Mouse (Mus musculus) heart, embryonic 14.5 days (tissue): ENCODE measurements around the gene Ksr2. TPM values are rescaled to one million over a fixed set of nuclear protein-coding genes. Genes with fewer than 3 reads are reported as not detected.
A peak's percentile ranks its signal among the peaks of the same experiment; 100 is the strongest.

ENCODE experiments used
- ATAC-seq: fragments of 200-750 bp; cut with Nextera tagmentation; 2 replicates; pipeline ENCODE4 v1.8.0; 2017; ENCODE audit warnings: low read depth, moderate TSS enrichment; ENCODE audit not compliant: insufficient number of reproducible peaks, insufficient read depth, low FRiP score
- H3K27ac ChIP-seq, 2 experiments: fragments of 200-500 bp in 1 of 2; fragments of 300-500 bp in 1 of 2; sonication (generic) in 1 of 2; replicated peaks in 1 of 2; 2 replicates each; pipeline ENCODE4 v1.5.1; 2012 to 2014; ENCODE audit warnings: low read depth in 2 of 2, low read length in 2 of 2, control low read depth in 1 of 2, mild to moderate bottlenecking in 1 of 2, mixed read lengths in 1 of 2; ENCODE audit not compliant: control insufficient read depth in 1 of 2, insufficient read depth in 1 of 2
- H3K27me3 ChIP-seq: fragments of 300-500 bp; sonication (generic); 2 replicates; pipeline ENCODE4 v1.6.1; 2014; ENCODE audit warnings: mild to moderate bottlenecking, low read length, control low read depth; ENCODE audit not compliant: control insufficient read depth, insufficient read depth
- H3K36me3 ChIP-seq: fragments of 300-500 bp; sonication (generic); 2 replicates; pipeline ENCODE4 v1.6.1; 2014; ENCODE audit warnings: mild to moderate bottlenecking, control low read depth, low read length, mixed read lengths; ENCODE audit not compliant: control insufficient read depth, insufficient read depth
- H3K4me1 ChIP-seq, 2 experiments: fragments of 200-500 bp in 1 of 2; fragments of 300-500 bp in 1 of 2; sonication (generic) in 1 of 2; 2 replicates each; pipeline ENCODE4 v1.6.1; 2012 to 2014; ENCODE audit warnings: low read length in 2 of 2, control low read depth in 1 of 2, mixed read lengths in 1 of 2; ENCODE audit not compliant: control insufficient read depth in 2 of 2, insufficient read depth in 2 of 2
- H3K4me2 ChIP-seq: fragments of 300-500 bp; sonication (generic); 2 replicates; pipeline ENCODE4 v1.6.1; 2014; ENCODE audit warnings: mild to moderate bottlenecking, low read length
- H3K4me3 ChIP-seq, 2 experiments: fragments of 200-500 bp in 1 of 2; fragments of 300-500 bp in 1 of 2; sonication (generic) in 1 of 2; 2 replicates each; pipeline ENCODE4 v1.5.1; 2012 to 2014; ENCODE audit warnings: low read length in 2 of 2, mild to moderate bottlenecking in 2 of 2, control low read depth in 1 of 2, low read depth in 1 of 2, moderate library complexity in 1 of 2; ENCODE audit not compliant: control insufficient read depth in 1 of 2, insufficient read depth in 1 of 2
- H3K9ac ChIP-seq: fragments of 300-500 bp; sonication (generic); 2 replicates; pipeline ENCODE4 v1.6.1; 2014; ENCODE audit warnings: mild to moderate bottlenecking, low read length
- H3K9me3 ChIP-seq: fragments of 300-500 bp; sonication (generic); 2 replicates; pipeline ENCODE4 v1.6.1; 2016; ENCODE audit warnings: low read length, control low read depth; ENCODE audit not compliant: control insufficient read depth
- WGBS: fragments of 180-500 bp; shearing (Covaris S2); extraction: QIAGEN DNeasy Blood & Tissue Kit; methylation state at CpG from one replicate; pipeline ENCODE4 v1.1.7; 2014; 5-methylcytosine and 5-hydroxymethylcytosine counted together
- polyA plus RNA-seq: library from polyadenylated mRNA; unstranded; fragments of >200 nt; fragmentation: Nextera tagmentation; extraction: Ambion mirVana; gene quantifications from 2 replicates; pipeline ENCODE4 v1.2.1, GENCODE M21; 2014

Ksr2 gene
- polyA plus RNA-seq, 1 experiment from 2014 or later, result 0.12 TPM

DNA sequence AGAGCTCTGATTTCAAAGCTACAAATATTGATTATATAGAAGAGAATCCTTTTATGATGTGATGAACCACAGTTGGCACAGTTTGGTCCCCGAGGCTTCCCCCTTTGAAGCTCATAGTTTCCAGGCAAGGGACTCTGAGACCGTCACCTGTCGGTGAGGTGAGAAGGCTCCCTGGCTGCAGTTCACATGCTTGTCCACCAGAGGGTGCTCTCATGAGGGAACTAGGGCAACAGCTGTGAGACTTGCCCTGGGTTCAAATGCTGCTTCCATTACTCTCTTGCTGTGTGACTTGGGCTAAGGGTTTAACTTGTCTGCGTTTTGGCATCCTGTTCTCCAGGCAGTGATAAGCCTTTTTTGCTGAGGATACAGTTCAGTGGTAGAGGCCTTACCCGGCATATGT, 88.8 kb downstream of the Ksr2 start:
- no peak overlapping the region for H3K4me2 ChIP-seq
- no peaks in the 10 kb centered on the region for H3K4me1 ChIP-seq
- H3K36me3 ChIP-seq, result no peaks in the 10 kb centered on the region
- H3K9me3 ChIP-seq, result no peaks in the 10 kb centered on the region
- H3K27me3 ChIP-seq, result no peaks in the 10 kb centered on the region
- no peak overlapping the region for H3K4me3 ChIP-seq
- H3K9ac ChIP-seq, result no peak overlapping the region
- no peak overlapping the region for H3K27ac ChIP-seq
- 74% methylated on average over 5 of the region's 5 CpGs for WGBS
- no peak for ATAC-seq

DNA sequence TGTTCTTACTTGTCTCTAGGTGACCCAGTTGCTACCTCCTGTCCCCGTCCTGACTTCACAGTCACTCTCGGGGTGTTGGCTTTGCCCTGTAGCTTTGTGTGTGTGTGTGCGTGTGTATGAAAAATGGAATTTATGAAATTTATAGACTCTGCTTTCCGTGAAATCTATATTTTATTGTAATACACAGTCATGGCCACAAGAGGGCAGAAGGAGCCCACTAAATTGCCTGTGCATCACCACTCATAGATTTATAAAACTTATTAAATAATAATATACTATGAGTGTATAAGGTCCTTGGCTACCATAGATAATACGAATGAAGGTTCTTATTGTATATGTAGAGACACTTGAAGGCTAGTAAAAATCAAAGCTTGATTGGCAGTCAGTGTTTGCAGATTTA, 90.6 kb downstream of the Ksr2 start:
- WGBS, result 77% methylated on average over 5 of the region's 5 CpGs
- Histone ChIP-seq H3K4me2 (no peak overlapping the region), H3K36me3 (no peaks in the 10 kb centered on the region), H3K27me3 (no peaks in the 10 kb centered on the region), H3K9ac (no peak overlapping the region), H3K4me3 (no peak overlapping the region), H3K4me1 (no peaks in the 10 kb centered on the region), H3K27ac (no peak overlapping the region), H3K9me3 (no peaks in the 10 kb centered on the region)
- ATAC-seq, result no peak

DNA sequence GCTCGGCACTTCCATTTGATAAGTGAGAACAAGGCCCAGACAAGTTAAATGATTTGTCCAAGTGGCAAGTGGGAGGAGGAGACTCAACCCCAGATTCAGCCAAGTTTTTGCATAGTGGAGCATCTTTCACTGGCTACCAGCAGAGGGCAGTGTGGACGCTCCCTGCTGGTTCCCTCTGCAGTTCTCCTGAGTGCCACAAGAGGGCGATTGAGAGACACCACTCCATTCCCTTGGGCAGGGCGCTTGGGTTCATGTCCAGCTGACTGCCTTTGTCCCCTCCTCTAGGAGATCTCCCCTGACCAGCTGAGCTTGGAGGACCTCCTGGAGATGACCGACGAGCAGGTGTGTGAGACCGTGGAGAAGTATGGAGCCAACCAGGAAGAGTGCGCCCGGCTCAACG, 91.4 kb downstream of the Ksr2 start:
- Histone ChIP-seq H3K27me3 (no peaks in the 10 kb centered on the region), H3K9ac (no peak overlapping the region), H3K9me3 (no peaks in the 10 kb centered on the region), H3K36me3 (no peaks in the 10 kb centered on the region), H3K4me2 (no peak overlapping the region), H3K27ac (no peak overlapping the region), H3K4me1 (no peaks in the 10 kb centered on the region), H3K4me3 (no peak overlapping the region)
- ATAC-seq, result no peak
- 66% methylated on average over 10 of the region's 10 CpGs for WGBS

DNA sequence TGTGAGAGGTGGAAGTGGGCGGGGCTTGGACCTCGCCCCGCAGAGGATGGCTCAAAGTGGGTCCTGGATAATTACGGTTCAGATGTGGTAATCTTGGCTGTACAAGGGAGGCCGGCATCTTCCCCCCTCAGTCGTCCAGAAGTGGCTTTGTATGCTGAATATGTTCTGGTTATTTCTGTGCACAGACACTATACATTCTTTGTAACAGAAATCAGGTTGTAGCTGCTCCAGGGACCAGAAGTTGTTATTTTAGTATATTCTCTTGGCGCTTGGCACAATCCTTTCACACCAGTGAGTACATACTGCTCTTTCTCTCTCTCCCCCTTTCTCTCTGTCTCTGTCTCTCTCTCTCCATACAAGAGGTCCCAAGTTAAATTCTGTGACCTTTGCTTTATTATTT, 92.0 kb downstream of the Ksr2 start:
- Histone ChIP-seq H3K4me2 (no peak overlapping the region), H3K4me1 (no peaks in the 10 kb centered on the region; a peak in 1 of 4 replicates), H3K9me3 (no peaks in the 10 kb centered on the region), H3K9ac (no peak overlapping the region), H3K36me3 (no peaks in the 10 kb centered on the region), H3K27me3 (no peaks in the 10 kb centered on the region), H3K4me3 (no peak overlapping the region), H3K27ac (no peak overlapping the region)
- no peak for ATAC-seq
- WGBS, result 71% methylated on average over 7 of the region's 7 CpGs

DNA sequence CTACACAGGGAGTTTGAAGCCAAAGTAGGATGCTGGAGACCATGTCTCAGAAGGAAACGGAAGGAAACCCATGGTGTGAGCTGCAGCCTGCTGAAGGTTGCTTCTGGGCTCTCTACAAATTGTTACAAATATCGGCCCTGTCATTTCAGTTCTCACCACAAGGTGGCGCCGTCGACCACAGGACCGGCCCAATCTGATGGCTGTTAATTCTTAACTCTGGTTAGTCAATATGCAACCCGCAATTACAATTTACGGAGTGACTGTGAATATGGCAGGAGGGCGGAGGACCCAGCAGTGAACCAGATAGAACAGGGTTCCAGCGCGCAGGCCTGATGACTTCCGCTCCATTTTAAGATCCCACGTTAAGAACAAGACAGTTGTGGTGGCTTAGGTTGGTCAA, 92.6 kb downstream of the Ksr2 start:
- H3K4me1 ChIP-seq, result no peaks in the 10 kb centered on the region; a peak in 1 of 4 replicates
- no peak overlapping the region for H3K4me3 ChIP-seq
- no peak overlapping the region for H3K27ac ChIP-seq
- H3K27me3 ChIP-seq, result no peaks in the 10 kb centered on the region
- H3K9me3 ChIP-seq, result no peaks in the 10 kb centered on the region
- no peak overlapping the region for H3K9ac ChIP-seq
- ATAC-seq, result no peak
- WGBS, result 33% methylated on average over 13 of the region's 13 CpGs
- H3K36me3 ChIP-seq, result no peaks in the 10 kb centered on the region
- no peak overlapping the region for H3K4me2 ChIP-seq

DNA sequence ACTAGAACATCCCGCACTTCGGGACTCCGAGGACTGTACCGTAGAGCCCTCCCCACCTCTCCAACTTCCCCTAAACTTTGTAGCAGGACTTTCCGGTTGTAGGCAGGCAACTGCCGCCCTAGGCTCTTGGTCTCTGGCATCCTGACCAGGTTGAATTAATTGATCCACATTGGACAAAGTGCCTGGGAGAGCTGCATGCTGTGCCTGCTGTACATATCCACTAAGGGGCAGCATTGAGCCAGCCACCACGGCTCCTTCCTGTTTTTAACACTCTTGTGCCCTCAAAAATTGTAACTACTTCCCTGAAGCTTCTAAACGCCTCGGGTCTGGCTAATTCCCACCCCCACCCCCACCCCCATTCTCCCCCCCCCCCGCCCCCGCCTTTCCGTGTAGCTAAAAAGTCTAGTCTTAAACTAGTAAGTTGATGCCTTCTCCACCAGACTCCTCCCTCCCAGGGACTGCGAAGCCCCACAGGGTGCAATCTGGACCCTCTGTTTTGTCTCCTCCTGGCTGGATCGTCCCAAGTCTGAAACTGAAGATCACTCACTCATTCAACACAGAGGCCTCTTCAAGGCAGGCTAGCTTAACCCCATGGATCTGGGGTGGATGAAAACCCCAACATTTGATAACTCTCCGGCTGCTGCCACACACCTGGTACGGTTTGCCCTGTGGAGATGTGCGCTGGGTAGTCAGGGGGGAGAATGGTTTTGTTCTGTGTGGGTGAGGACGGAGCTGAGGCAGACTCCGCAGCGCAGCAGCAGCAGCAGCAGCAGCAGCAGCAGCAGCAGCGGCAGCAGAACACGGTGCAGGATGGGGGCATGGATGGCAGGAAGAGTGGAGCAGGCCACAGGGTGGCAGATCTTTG, 95.9 kb downstream of the Ksr2 start:
- no peak overlapping the region for H3K9ac ChIP-seq
- no peaks in the 10 kb centered on the region for H3K9me3 ChIP-seq
- H3K4me1 ChIP-seq, result no peaks in the 10 kb centered on the region; a peak in 1 of 4 replicates
- H3K4me2 ChIP-seq, result peak overlapping the region; percentile 16
- WGBS, result 41% methylated on average over 22 of the region's 22 CpGs
- H3K27ac ChIP-seq, result no peak overlapping the region
- no peak overlapping the region; a peak in 1 of 4 replicates for H3K4me3 ChIP-seq
- no peaks in the 10 kb centered on the region for H3K27me3 ChIP-seq
- H3K36me3 ChIP-seq, result no peaks in the 10 kb centered on the region
- ATAC-seq, result no peak

DNA sequence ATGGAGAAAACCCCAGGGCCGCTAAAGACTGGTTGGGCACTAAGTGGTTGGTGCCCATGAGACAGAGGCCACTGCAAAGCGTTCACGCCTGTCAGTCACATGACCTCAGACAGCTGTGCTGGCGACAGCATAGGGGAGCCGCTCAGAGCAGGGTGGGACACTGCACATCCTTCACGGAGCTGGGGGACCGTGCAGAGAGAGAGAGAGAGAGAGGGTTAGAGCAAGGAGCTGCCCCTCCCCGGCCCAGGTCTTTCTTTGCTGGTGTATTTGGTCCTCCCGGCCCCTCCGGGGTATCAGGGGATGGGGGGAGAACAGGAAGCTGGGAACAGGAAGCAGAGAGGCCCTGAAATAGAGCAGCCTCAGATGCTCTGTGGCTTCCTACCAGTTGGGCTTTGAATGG, 97.1 kb downstream of the Ksr2 start:
- Histone ChIP-seq H3K4me2 (no peak overlapping the region), H3K27ac (no peak overlapping the region), H3K27me3 (no peaks in the 10 kb centered on the region), H3K4me1 (no peaks in the 10 kb centered on the region; a peak in 1 of 4 replicates), H3K9ac (no peak overlapping the region), H3K9me3 (no peaks in the 10 kb centered on the region), H3K36me3 (no peaks in the 10 kb centered on the region), H3K4me3 (no peak overlapping the region)
- WGBS, result 60% methylated on average over 10 of the region's 10 CpGs
- no peak for ATAC-seq

DNA sequence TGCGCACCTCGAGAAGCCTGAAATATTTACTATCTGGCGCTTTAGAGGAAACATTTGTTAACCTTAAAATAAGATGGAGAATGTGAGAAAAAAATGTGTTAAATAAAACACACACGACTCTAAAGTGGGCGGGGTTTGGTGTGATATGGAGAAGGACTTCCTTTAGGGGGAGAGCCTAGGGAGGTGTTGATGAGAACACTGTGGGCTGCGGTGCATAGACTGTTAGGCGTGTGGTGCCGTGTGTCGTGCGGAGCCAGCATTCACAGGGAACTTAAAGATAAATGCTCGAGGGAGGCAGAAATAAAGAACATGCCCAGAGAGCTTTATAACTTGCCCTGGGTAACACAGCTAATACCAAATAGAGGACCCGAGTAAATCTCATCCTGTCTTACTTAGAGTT, 101.6 kb downstream of the Ksr2 start:
- Histone ChIP-seq H3K27ac (no peak overlapping the region), H3K4me3 (no peak overlapping the region), H3K9me3 (no peaks in the 10 kb centered on the region), H3K36me3 (no peaks in the 10 kb centered on the region), H3K4me1 (no peaks in the 10 kb centered on the region; a peak in 1 of 4 replicates), H3K4me2 (no peak overlapping the region), H3K9ac (no peak overlapping the region), H3K27me3 (no peaks in the 10 kb centered on the region)
- WGBS, result 83% methylated on average over 12 of the region's 12 CpGs
- no peak for ATAC-seq
